Mouse (Mus musculus): ENCODE data around the gene Fam76a. TPM values are rescaled to one million over a fixed set of nuclear protein-coding genes. Genes with fewer than 3 reads are reported as not detected.

The Fam76a gene
- polyA plus RNA-seq, 1 experiment from 2014 or later, result 43.3 TPM

DNA sequence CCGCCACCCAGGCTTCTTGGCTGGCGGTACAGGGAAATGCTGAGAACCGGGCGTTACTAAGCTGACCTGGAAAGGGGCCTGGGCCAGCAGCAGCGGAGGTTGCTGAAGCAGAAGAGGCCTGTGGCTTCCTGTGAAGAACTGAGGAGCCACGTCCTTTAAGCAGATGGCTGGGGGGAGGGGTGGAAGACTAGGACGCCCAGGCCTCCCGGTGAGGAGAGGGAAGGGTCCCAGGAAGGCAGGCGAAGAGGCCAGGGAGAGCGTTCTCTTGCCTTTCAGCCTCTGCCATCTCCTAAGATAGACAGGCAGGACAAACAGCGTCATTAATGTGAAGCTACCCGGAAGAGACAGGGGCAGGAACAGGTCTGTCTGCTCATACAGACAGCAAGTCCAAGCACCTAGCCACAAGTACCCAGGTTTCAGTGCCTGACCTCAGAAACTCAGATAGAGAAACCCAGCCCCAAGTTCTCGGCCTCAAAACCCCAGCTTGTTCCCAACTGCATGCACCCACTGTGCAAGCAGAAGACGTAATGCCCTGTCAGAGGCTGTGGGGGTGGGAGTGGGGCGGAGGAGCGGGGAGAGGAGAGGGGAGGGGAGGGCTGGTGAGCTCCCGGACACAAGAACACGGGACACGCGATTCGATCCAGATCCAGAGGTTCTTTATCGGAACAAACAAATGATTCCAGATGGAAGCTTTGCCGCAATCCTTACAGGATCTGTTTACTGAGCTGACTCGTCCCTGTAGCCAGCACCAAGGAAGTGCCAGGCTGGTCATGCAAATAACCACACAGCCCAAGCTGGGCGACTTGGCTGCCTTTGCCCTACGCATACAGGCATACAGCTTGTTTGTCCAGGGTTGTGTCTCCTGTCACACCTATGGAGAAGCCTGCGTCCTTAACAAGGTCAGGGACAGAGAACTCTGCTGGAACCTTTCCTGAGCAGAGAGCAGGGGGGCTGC, 24.0 kb upstream of the Fam76a start:
- Histone ChIP-seq H3K27me3 (ENCODE audit: control insufficient read depth, insufficient read depth, low read length) (no peaks in the 10 kb centered on the region), H3K9ac (ENCODE audit: low read depth, low read length) (peak overlapping the region; percentile 47), H3K27ac (ENCODE audit: low read depth, low read length) (peak overlapping the region; percentile 73), H3K9me3 (ENCODE audit: control insufficient read depth, low read length) (no peaks in the 10 kb centered on the region), H3K4me2 (replicated peaks; ENCODE audit: low read depth, low read length) (peak overlapping the region; percentile 46), H3K4me3 (ENCODE audit: low read length) (peak overlapping the region; percentile 21), H3K4me1 (ENCODE audit: control insufficient read depth, insufficient read depth, low read length) (peaks cover 18% of the 10 kb centered on the region), H3K36me3 (ENCODE audit: control insufficient read depth, insufficient read depth, low read length) (no peaks in the 10 kb centered on the region)
- WGBS, result 13% methylated on average over 27 of the region's 27 CpGs
- peak; percentile 65 for ATAC-seq (ENCODE audit: low FRiP score, low TSS enrichment)

DNA sequence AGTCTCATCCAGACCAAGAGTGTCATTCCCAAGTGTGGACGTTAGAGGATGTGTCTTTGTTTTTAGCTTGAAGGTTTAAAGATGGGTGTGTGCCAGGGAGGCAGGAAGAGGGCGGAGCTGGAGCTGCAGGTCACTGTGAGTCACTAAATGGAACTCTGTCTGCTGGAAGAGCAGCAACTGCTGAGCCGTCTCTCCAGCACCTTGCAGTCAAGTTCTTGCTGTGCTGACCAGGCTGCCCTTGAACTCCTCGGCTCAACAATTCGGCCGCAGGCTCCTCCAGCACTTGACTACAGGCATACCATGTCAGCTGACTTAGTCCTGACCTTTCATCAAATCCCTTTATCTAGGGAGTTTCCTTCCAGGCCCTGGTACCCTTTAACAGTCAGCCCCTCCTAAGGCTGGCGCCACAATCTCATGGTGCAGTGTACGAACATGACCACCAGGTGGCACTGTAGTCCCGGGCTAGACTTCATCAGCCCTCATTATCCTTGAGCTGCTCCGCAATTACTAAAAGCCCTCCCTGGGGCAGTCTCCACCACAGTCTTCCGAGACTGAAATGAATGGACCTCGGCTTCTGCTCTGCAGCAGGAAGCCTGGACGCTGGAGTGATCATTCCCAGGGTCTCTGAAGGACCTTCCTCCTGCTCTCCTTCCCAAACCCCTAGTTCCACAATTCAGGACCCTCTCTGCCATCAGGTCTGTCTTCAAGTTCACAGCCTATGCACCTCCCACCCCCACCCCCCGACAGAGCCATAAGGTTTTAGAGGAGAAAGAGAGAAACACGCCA, 23.1 kb upstream of the Fam76a start:
- Histone ChIP-seq H3K4me3 (ENCODE audit: low read length) (peak overlapping the region; percentile 21), H3K36me3 (ENCODE audit: control insufficient read depth, insufficient read depth, low read length) (no peaks in the 10 kb centered on the region), H3K9ac (ENCODE audit: low read depth, low read length) (peak overlapping the region; percentile 47), H3K27ac (ENCODE audit: low read depth, low read length) (peak overlapping the region; percentile 73), H3K9me3 (ENCODE audit: control insufficient read depth, low read length) (no peaks in the 10 kb centered on the region), H3K4me2 (replicated peaks; ENCODE audit: low read depth, low read length) (peak overlapping the region; percentile 46), H3K4me1 (ENCODE audit: control insufficient read depth, insufficient read depth, low read length) (peaks cover 19% of the 10 kb centered on the region), H3K27me3 (ENCODE audit: control insufficient read depth, insufficient read depth, low read length) (no peaks in the 10 kb centered on the region)
- WGBS, result 3% methylated on average over 15 of the region's 15 CpGs
- peak; percentile 77 for ATAC-seq (ENCODE audit: low FRiP score, low TSS enrichment)

DNA sequence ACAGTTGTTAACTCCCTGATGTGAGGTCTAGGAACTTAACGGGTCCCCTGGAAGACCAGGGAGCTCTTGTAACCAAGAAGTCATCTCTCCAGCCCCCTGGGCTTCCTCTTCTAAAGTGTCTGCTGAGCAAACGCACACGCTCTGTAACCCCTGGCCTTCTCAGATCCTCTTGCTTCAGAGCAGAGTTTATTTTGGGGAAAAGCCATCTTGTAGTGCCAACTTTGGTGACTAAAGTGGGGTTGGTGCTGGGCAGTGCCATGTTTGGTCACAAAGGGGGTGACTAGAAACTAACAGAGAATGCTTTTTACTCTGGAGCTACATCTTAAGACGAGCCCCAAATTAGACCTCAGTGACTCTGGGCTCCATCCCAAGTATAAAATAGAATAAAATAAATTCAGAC, 22.4 kb upstream of the Fam76a start:
- no peak overlapping the region for H3K4me2 ChIP-seq (replicated peaks; ENCODE audit: low read depth, low read length)
- H3K27ac ChIP-seq (ENCODE audit: low read depth, low read length), result no peak overlapping the region
- no peaks in the 10 kb centered on the region for H3K36me3 ChIP-seq (ENCODE audit: control insufficient read depth, insufficient read depth, low read length)
- no peak for ATAC-seq (ENCODE audit: low FRiP score, low TSS enrichment)
- H3K9me3 ChIP-seq (ENCODE audit: control insufficient read depth, low read length), result no peaks in the 10 kb centered on the region
- H3K27me3 ChIP-seq (ENCODE audit: control insufficient read depth, insufficient read depth, low read length), result no peaks in the 10 kb centered on the region
- no peak overlapping the region for H3K9ac ChIP-seq (ENCODE audit: low read depth, low read length)
- 60% methylated on average over 4 of the region's 4 CpGs for WGBS
- H3K4me3 ChIP-seq (ENCODE audit: low read length), result no peak overlapping the region
- H3K4me1 ChIP-seq (ENCODE audit: control insufficient read depth, insufficient read depth, low read length), result peaks cover 16% of the 10 kb centered on the region

DNA sequence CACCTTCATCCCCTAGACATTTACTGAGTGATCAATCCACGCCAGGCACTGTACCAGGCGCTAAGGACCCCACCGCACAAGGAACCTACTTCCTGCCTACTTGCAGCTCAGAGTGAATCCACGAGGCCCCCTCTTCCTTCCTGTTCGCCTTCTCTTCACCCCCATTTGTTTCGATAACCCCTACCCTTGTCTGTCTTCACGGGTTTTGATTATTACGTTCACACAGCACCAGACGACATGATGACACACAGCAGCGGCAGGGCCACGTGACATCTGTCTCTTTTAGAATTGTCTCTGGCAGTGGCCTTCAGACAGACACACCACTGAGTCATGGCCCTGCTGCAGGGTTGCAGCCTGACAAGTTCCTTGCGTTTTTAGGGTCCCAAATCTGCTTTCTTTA, 21.7 kb upstream of the Fam76a start:
- peaks cover 16% of the 10 kb centered on the region for H3K4me1 ChIP-seq (ENCODE audit: control insufficient read depth, insufficient read depth, low read length)
- H3K27me3 ChIP-seq (ENCODE audit: control insufficient read depth, insufficient read depth, low read length), result no peaks in the 10 kb centered on the region
- ATAC-seq (ENCODE audit: low FRiP score, low TSS enrichment), result no peak
- no peak overlapping the region for H3K27ac ChIP-seq (ENCODE audit: low read depth, low read length)
- H3K4me2 ChIP-seq (replicated peaks; ENCODE audit: low read depth, low read length), result no peak overlapping the region
- no peak overlapping the region for H3K9ac ChIP-seq (ENCODE audit: low read depth, low read length)
- 71% methylated on average over 12 of the region's 12 CpGs for WGBS
- H3K4me3 ChIP-seq (ENCODE audit: low read length), result no peak overlapping the region
- no peaks in the 10 kb centered on the region for H3K36me3 ChIP-seq (ENCODE audit: control insufficient read depth, insufficient read depth, low read length)
- no peaks in the 10 kb centered on the region for H3K9me3 ChIP-seq (ENCODE audit: control insufficient read depth, low read length)

DNA sequence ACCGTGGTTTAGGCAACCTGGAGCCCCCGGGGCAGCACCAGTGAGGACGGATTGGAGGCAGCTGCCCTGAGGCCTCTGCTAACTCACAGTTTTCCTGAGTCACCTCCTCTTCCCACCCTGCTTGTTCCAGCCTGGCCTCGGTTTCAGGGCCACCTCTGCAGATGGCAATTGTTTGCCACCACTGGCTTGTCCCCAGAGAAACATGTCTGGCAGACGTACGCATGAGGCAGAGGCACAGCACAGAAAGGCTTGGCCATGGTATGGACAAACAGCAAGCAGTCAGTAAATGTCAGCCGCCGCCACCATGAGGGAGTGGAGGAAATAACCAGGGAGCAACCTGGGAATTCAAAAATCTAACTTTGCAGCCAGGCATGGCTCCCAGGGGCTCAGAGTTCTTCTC, 20.7 kb upstream of the Fam76a start:
- no peak overlapping the region for H3K9ac ChIP-seq (ENCODE audit: low read depth, low read length)
- no peaks in the 10 kb centered on the region for H3K9me3 ChIP-seq (ENCODE audit: control insufficient read depth, low read length)
- ATAC-seq (ENCODE audit: low FRiP score, low TSS enrichment), result no peak
- H3K4me3 ChIP-seq (ENCODE audit: low read length), result no peak overlapping the region
- H3K36me3 ChIP-seq (ENCODE audit: control insufficient read depth, insufficient read depth, low read length), result no peaks in the 10 kb centered on the region
- no peak overlapping the region for H3K27ac ChIP-seq (ENCODE audit: low read depth, low read length)
- H3K4me2 ChIP-seq (replicated peaks; ENCODE audit: low read depth, low read length), result no peak overlapping the region
- no peaks in the 10 kb centered on the region for H3K27me3 ChIP-seq (ENCODE audit: control insufficient read depth, insufficient read depth, low read length)
- 58% methylated on average over 8 of the region's 8 CpGs for WGBS
- peaks cover 20% of the 10 kb centered on the region for H3K4me1 ChIP-seq (ENCODE audit: control insufficient read depth, insufficient read depth, low read length)

DNA sequence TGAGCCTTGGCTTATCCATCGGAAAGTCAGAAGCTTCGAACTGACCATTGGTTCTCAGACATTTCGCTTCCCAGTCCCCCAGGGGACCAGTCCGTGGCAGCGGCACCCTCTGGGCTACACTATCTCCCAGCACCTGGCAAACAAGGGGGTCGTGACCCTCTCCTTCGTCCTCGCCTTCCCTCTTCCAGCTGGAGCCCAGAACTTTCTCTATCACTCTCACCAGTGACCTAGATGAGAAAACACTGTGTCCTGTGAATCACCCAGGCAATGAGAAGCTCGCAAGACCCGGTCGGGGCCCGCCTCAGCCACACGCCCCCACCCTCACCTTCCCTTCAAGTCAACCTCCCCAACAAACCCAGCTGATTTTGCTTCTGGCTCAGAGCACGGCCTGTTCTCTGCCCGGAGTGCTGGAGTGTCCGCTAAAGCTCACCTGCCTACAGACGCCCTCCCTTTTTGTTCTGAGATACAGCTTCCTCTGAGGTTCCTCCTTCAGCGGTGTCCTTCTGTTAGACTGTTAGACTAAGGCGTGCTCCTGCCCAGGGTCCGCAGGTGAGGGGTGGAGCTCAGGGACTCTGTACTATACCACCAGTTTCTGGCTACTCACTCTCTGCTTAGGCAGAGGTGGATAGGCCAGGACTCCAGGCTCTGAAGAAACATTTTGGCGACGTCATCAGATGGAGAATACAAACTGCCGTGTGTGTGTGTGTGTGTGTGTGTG, 18.8 kb upstream of the Fam76a start:
- Histone ChIP-seq H3K4me3 (ENCODE audit: low read length) (no peak overlapping the region), H3K27me3 (ENCODE audit: control insufficient read depth, insufficient read depth, low read length) (no peaks in the 10 kb centered on the region), H3K9ac (ENCODE audit: low read depth, low read length) (no peak overlapping the region), H3K36me3 (ENCODE audit: control insufficient read depth, insufficient read depth, low read length) (no peaks in the 10 kb centered on the region), H3K4me1 (ENCODE audit: control insufficient read depth, insufficient read depth, low read length) (peaks cover 13% of the 10 kb centered on the region), H3K4me2 (replicated peaks; ENCODE audit: low read depth, low read length) (no peak overlapping the region), H3K9me3 (ENCODE audit: control insufficient read depth, low read length) (no peaks in the 10 kb centered on the region), H3K27ac (ENCODE audit: low read depth, low read length) (no peak overlapping the region)
- no peak for ATAC-seq (ENCODE audit: low FRiP score, low TSS enrichment)
- WGBS, result 59% methylated on average over 23 of the region's 23 CpGs

DNA sequence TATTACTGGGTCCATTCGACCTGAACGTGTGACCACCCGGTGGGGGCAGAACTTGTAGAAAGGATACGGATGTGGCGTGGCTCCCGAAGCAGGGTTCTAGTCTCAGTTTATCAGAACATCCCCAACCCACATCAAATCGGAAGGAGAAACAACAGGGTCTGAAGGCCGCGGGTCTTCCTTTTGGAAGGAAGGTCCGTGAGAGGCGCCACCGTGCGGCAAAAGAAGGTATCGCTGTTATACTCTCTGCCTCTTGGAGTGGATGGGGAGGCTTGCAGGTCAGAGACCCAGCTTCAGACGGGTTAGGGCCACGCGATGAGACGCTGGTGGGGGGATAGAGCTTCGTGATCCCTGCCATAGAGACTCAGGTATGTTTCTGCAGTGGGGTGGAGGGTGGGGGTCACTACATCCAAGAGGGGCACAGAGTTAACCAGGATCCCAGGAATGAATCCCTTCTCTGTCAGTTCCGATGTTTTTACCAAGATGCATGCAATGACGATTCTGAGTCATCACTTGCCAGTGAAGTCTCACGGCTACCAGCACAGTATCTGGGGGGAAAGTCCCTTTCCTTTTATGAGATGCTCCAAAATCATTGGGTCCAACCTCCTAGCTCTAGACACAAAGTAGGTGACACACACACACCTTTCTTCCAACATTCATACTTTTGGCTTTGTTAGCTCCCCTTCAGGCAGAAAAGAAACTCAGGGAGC, 17.2 kb upstream of the Fam76a start:
- WGBS, result 27% methylated on average over 22 of the region's 22 CpGs
- ATAC-seq (ENCODE audit: low FRiP score, low TSS enrichment), result no peak

More for the DNA sequence above, 17.2 kb upstream of the Fam76a start:
- H3K9ac ChIP-seq (ENCODE audit: low read depth, low read length), result no peak overlapping the region
- no peaks in the 10 kb centered on the region for H3K27me3 ChIP-seq (ENCODE audit: control insufficient read depth, insufficient read depth, low read length)
- no peaks in the 10 kb centered on the region for H3K36me3 ChIP-seq (ENCODE audit: control insufficient read depth, insufficient read depth, low read length)
- H3K4me2 ChIP-seq (replicated peaks; ENCODE audit: low read depth, low read length), result 0 out of 2 replicates have a peak overlapping the region, but pooled peaks have one; percentile 19
- H3K4me3 ChIP-seq (ENCODE audit: low read length), result no peak overlapping the region
- 0 out of 2 replicates have a peak, but pooled peaks cover 8% of the 10 kb centered on the region for H3K4me1 ChIP-seq (ENCODE audit: control insufficient read depth, insufficient read depth, low read length)
- H3K9me3 ChIP-seq (ENCODE audit: control insufficient read depth, low read length), result no peaks in the 10 kb centered on the region
- no peak overlapping the region for H3K27ac ChIP-seq (ENCODE audit: low read depth, low read length)

Data from kidney, embryonic 14.5 days (tissue).